Mouse (Mus musculus) neural tube, postnatal 0 days (tissue): ENCODE measurements around the gene Ap3m1. TPM values are rescaled to one million over a fixed set of nuclear protein-coding genes. Genes with fewer than 3 reads are reported as not detected.

Source experiments
- polyA plus RNA-seq: library from polyadenylated mRNA; unstranded; fragments of >200 nt; fragmentation: Nextera tagmentation; extraction: Ambion mirVana; gene quantifications from 2 replicates; pipeline ENCODE4 v1.2.1, GENCODE M21; 2015

Gene Ap3m1
- 48.0 and 49.5 TPM in 2 replicates for polyA plus RNA-seq

DNA sequence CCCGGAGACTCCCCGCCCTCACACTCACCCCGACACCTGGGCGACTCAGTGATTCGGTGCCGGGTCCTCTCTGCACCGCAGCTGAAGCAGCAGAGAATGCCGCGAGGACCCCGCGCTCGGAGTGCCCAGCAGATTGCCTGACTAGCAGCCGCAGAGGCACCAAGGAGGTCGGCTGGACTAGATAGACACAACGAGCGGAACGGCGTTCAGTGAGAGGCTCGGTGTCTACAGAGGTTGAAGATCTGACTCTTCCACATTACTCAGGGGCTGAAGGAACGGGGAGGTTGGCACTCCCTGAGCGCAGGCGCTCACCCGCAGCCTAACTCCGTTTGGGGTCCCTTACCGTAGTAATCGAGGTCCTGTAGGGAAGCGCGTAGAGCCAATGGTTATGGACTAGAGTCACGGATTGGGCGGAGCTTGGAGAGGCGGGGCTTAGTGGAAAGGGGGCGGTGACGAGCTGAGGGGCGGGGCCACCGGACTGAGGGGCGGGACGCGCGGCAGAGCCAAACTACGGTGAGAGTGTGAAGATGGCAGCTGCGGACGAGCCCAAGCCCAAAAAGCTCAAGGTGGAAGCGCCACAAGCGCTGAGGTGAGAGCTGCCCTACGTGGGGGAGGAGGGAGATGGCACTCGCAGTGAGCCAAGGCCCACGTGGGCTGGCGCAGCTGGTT lies at the start of gene Ap3m1, which contains the start of gene Adk:
TSS of gene Ap3m1 (minus strand) at position 397 of the 669 bp plus-strand sequence.
TSS of gene Adk (plus strand) at position 463 of the 669 bp plus-strand sequence.

Other genes starting within 250 kb of the Ap3m1 start
- gene Plau, start 215.8 kb downstream of the Ap3m1 start, polyA plus RNA-seq: 0.56 and 0.62 TPM in 2 replicates
- gene Vcl, start 123.1 kb downstream of the Ap3m1 start, polyA plus RNA-seq: 15.8 and 16.6 TPM in 2 replicates
- 57.0 and 62.6 TPM in 2 replicates for gene Adk, start 66 bp upstream of the Ap3m1 start, polyA plus RNA-seq